Mouse (Mus musculus): Measurements from ENCODE around the gene 5830411N06Rik.

The 5830411N06Rik gene

DNA sequence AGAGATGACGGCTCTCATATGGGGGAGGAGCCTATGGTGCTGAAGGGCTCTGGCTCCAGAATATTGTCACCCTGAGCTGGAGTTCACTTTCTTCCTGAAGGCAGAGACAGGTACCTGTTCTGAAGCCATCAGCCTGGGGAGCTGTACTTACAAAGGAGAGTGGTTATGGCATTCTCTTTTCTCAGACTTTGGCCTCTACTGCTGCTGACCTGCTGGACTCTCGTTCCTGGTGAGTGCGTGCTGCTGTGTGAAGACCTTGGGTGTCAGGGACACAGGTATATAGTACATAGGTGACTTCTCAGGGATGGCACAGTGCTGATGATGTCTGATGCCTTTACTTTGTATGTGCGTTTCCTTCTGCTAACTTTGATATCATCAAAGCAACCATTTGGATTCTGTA, at the start of gene 5830411N06Rik:
Gene 5830411N06Rik (plus strand): TSS at position 69 of the 400 bp plus-strand sequence.
- in situ Hi-C loops (cut with MboI, MseI): no loop called here

GRCm38 (mm10) chr7:140201090-140201489, 46.0 kb upstream of the 5830411N06Rik start:
- in situ Hi-C loops (cut with MboI, MseI): no loop called here

GRCm38 (mm10) chr7:140205864-140206263, 41.2 kb upstream of the 5830411N06Rik start, which contains the start of gene Olfr524:
Gene Olfr524, minus strand, starts transcription at chr7:140205964.
- in situ Hi-C loops (cut with MboI, MseI): no loop called here

DNA sequence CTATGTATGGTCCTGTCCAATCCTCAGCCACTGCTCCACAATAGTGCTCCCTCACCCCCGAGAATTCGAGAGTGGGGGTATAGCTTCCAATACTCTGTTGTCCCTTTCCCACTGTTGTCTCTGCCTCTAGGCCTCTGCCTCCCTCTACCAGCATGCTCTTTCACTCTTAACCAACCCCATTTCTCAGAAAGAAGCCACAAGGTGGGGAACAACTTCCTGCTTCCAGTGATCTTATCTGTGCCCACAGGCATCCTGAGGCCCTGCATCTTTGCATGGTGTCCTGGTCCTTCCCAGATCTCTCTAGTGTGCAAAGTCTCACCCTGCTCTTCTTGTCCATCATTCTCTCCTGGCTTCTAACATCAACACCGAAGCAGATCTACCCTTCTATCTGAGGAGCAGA, 40.2 kb upstream of the 5830411N06Rik start:
- in situ Hi-C loops (cut with MboI, MseI): no loop called here

GRCm38 (mm10) chr7:140208153-140208552, 38.9 kb upstream of the 5830411N06Rik start:
- in situ Hi-C loops (cut with MboI, MseI): no loop called here

DNA sequence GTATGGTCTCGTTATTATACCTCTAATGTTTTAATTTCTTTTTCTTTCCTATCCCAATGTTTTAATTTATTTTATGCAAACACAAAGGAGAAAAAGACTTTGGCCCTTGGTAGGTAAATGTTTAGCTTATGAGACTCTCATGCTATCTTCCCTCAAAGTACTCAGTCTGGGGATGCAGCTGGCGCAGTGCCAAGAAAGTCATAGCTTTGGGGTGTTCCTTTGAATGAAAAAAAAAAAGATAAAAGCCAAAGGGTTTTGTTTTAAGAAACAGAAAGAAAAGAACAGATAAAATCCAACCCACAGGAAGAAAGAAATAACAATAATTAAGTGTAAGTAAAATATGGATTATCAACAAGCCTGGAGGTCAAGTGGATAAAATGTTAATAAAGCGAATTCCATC, 38.4 kb upstream of the 5830411N06Rik start:
- in situ Hi-C loops (cut with MboI, MseI): no loop called here

DNA sequence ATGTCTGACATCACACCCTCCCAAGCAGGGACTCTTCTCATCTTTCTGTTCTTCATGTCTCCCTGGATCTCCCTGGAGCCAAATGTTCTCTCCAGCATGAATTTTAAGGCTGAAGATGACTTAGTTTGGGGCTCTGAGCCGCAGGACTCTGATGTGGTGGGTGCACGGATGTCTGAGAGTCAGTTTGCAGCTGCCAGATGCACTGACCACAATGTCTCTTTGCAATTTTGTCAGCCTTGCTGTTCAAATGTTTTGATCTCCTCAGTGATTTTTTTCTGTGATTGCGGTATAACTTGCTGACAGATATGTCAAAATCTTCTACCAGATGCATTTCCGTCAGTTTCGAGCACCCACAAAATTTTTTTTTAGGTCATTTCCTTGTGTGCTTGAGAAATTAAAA, 33.2 kb upstream of the 5830411N06Rik start:
- in situ Hi-C loops (cut with MboI, MseI): no loop called here

- in situ Hi-C loops (cut with MboI, MseI): no loop called here
These were observed 29.1 kb upstream of the 5830411N06Rik start, which contains the start of gene Cd163l1 for GRCm38 (mm10) chr7:140217967-140218366. Gene Cd163l1, plus strand, starts transcription at chr7:140218267.

GRCm38 (mm10) chr7:140219268-140219667, 27.8 kb upstream of the 5830411N06Rik start:
- in situ Hi-C loops (cut with MboI, MseI): no loop called here

- in situ Hi-C loops (cut with MboI, MseI): no loop called here
These were observed 26.7 kb upstream of the 5830411N06Rik start for GRCm38 (mm10) chr7:140220375-140220774.

DNA sequence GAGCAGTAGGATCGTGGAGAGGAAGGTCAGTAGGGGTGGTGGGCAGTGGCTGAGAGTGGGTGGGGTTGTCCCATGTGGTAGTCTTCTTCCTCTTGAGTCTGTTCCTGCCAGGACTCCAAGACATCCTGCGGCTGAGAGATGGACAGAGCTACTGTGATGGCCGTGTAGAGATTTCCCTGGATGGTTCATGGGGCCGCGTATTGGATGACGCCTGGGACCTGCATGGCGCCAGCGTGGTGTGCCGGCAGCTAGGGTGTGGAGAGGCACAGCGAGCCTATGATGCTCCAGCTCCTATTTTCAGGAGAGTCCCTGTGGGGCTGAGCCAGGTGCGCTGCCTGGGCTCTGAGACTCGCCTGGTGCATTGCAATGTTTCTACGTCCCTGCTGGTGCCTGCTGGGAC, 22.9 kb upstream of the 5830411N06Rik start:
- in situ Hi-C loops (cut with MboI, MseI): no loop called here

GRCm38 (mm10) chr7:140228476-140228875, 18.6 kb upstream of the 5830411N06Rik start:
- in situ Hi-C loops (cut with MboI, MseI): no loop called here

GRCm38 (mm10) chr7:140231026-140231425, 16.1 kb upstream of the 5830411N06Rik start:
- in situ Hi-C loops (cut with MboI, MseI): no loop called here

DNA sequence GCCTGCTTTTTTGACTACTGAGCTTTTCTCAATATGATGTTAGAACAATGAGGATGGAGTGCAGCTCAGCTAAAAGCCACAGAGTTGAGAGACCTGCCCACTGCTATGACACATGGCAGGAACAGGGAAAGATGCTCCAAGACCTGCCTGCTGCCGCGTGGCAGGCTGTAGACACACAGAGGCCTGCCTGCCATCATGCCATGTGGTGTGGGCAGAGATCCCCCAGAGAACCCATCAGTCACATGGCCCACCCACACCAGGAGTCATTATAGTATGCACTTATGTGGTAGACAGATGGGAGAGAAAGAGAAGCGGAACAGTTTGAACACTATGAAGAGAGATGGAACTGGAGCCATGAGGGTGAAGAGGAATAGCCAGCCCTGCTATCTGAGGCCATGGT, 13.4 kb upstream of the 5830411N06Rik start:
- in situ Hi-C loops (cut with MboI, MseI): no loop called here

- in situ Hi-C loops (cut with MboI, MseI): loop anchor here (25.0 kb wide), 1 partner anchor 1783 kb away; no protein-coding TSS in a partner anchor
These were observed 6.8 kb downstream of the 5830411N06Rik start for GRCm38 (mm10) chr7:140253780-140254299.

- in situ Hi-C loops (cut with MboI, MseI): no loop called here
These were observed 48.7 kb downstream of the 5830411N06Rik start for GRCm38 (mm10) chr7:140295746-140296145.

- in situ Hi-C loops (cut with MboI, MseI): no loop called here
These were observed 49.8 kb downstream of the 5830411N06Rik start for GRCm38 (mm10) chr7:140296876-140297275.

- in situ Hi-C loops (cut with MboI, MseI): no loop called here
These were observed 52.3 kb downstream of the 5830411N06Rik start for GRCm38 (mm10) chr7:140299416-140299815.

GRCm38 (mm10) chr7:140319861-140320385, 72.8 kb downstream of the 5830411N06Rik start:
- in situ Hi-C loops (cut with MboI, MseI): no loop called here

- in situ Hi-C loops (cut with MboI, MseI): no loop called here
These were observed 73.5 kb downstream of the 5830411N06Rik start, which contains the start of gene Olfr525 for GRCm38 (mm10) chr7:140320558-140320957. Gene Olfr525, plus strand, starts transcription at chr7:140320858.

GRCm38 (mm10) chr7:140321135-140321534, 74.1 kb downstream of the 5830411N06Rik start:
- in situ Hi-C loops (cut with MboI, MseI): no loop called here

GRCm38 (mm10) chr7:140329766-140330304, 82.8 kb downstream of the 5830411N06Rik start:
- in situ Hi-C loops (cut with MboI, MseI): no loop called here

DNA sequence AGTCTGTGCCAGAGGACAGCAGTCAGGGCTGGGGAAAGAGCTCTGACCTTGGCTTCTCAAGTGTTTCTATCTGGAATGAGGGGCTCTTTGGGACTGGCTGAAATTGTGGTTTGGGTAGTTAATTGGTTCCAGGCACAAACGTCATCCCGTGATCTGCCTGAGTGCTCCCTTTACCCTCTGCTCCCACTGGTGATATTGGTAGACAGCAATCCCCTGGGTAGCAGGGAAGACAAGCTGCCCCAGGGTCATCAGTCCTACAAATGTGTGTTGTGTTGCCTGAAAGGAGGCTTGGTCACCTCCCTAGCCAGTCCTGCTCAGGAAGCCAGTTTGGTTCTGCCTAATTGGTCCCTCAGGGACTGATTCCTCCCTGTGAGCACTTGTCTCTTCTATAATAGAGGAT, 86.6 kb downstream of the 5830411N06Rik start, which contains the start of gene Olfr527:
Gene Olfr527 (plus strand): TSS at position 301 of the 400 bp plus-strand sequence.
- in situ Hi-C loops (cut with MboI, MseI): no loop called here

All from T-helper 1 cell (primary cell).